Mouse (Mus musculus): Measurements from ENCODE around the gene Zswim4.
"Not testable (repeated sequence)": the region's sequence is repeated elsewhere in the genome, so short reads cannot be mapped to it uniquely, and the experiment has no call there.

Zswim4 gene

GRCm38 (mm10) chr8:84236998-84237473, at the start of gene Zswim4:
Gene Zswim4, minus strand, starts transcription at chr8:84237055.
- DNase-seq (ENCODE audit: low read depth in 1 of 2, low spot score in 2 of 2), result peak; percentile 92 to 95

- not testable (repeated sequence) for DNase-seq (ENCODE audit: low read depth in 1 of 2, low spot score in 2 of 2)
Measured at GRCm38 (mm10) chr8:84285665-84286064, 48.8 kb upstream of the Zswim4 start.

GRCm38 (mm10) chr8:84284608-84285063, 47.8 kb upstream of the Zswim4 start:
- no peak for DNase-seq (ENCODE audit: low read depth in 1 of 2, low spot score in 2 of 2)

- no peak for DNase-seq (ENCODE audit: low read depth in 1 of 2, low spot score in 2 of 2)
Measured at GRCm38 (mm10) chr8:84280777-84281176, 43.9 kb upstream of the Zswim4 start.

GRCm38 (mm10) chr8:84276447-84276846, 39.6 kb upstream of the Zswim4 start:
- no peak for DNase-seq (ENCODE audit: low read depth in 1 of 2, low spot score in 2 of 2)

- no peak for DNase-seq (ENCODE audit: low read depth in 1 of 2, low spot score in 2 of 2)
Measured at GRCm38 (mm10) chr8:84273968-84274367, 37.1 kb upstream of the Zswim4 start.

- DNase-seq (ENCODE audit: low read depth in 1 of 2, low spot score in 2 of 2), result no peak
Measured at GRCm38 (mm10) chr8:84272302-84272701, 35.4 kb upstream of the Zswim4 start.

GRCm38 (mm10) chr8:84269950-84270773, 33.3 kb upstream of the Zswim4 start, which contains the start of gene Ccdc130:
Gene Ccdc130, minus strand, starts transcription at chr8:84270380.
- peak; percentile 99 for DNase-seq (ENCODE audit: low read depth in 1 of 2, low spot score in 2 of 2)

GRCm38 (mm10) chr8:84261098-84261497, 24.2 kb upstream of the Zswim4 start:
- DNase-seq (ENCODE audit: low read depth in 1 of 2, low spot score in 2 of 2), result no peak

GRCm38 (mm10) chr8:84256822-84257610, 20.2 kb upstream of the Zswim4 start, which contains the start of gene Mri1:
Gene Mri1, minus strand, starts transcription at chr8:84257326.
- peak in 1 of 2 experiments; percentile 56 for DNase-seq (ENCODE audit: low read depth in 1 of 2, low spot score in 2 of 2)

GRCm38 (mm10) chr8:84256458-84256821, 19.6 kb upstream of the Zswim4 start:
- no peak for DNase-seq (ENCODE audit: low read depth in 1 of 2, low spot score in 2 of 2)

GRCm38 (mm10) chr8:84255858-84256257, 19.0 kb upstream of the Zswim4 start:
- no peak for DNase-seq (ENCODE audit: low read depth in 1 of 2, low spot score in 2 of 2)

GRCm38 (mm10) chr8:84249257-84250170, 12.7 kb upstream of the Zswim4 start, which contains the start of gene D8Ertd738e:
Gene D8Ertd738e, minus strand, starts transcription at chr8:84249719.
- peak; percentile 71 to 82 for DNase-seq (ENCODE audit: low read depth in 1 of 2, low spot score in 2 of 2)

GRCm38 (mm10) chr8:84241821-84242220, 5.0 kb upstream of the Zswim4 start:
- DNase-seq (ENCODE audit: low read depth in 1 of 2, low spot score in 2 of 2), result no peak

GRCm38 (mm10) chr8:84241167-84241566, 4.3 kb upstream of the Zswim4 start:
- DNase-seq (ENCODE audit: low read depth in 1 of 2, low spot score in 2 of 2), result no peak

- no peak for DNase-seq (ENCODE audit: low read depth in 1 of 2, low spot score in 2 of 2)
Measured at GRCm38 (mm10) chr8:84237542-84238229, 831 bp upstream of the Zswim4 start.

GRCm38 (mm10) chr8:84236410-84236997, 351 bp downstream of the Zswim4 start:
- no peak for DNase-seq (ENCODE audit: low read depth in 1 of 2, low spot score in 2 of 2)

- no peak for DNase-seq (ENCODE audit: low read depth in 1 of 2, low spot score in 2 of 2)
Measured at GRCm38 (mm10) chr8:84235746-84236409, 977 bp downstream of the Zswim4 start.

- no peak for DNase-seq (ENCODE audit: low read depth in 1 of 2, low spot score in 2 of 2)
Measured at GRCm38 (mm10) chr8:84233055-84233454, 3.8 kb downstream of the Zswim4 start.

Data from monocyte, adult 2 months (primary cell).